Mouse (Mus musculus) forebrain, embryonic 14.5 days (tissue): Measurements from ENCODE around the gene Tex26. TPM values are rescaled to one million over a fixed set of nuclear protein-coding genes. Genes with fewer than 3 reads are reported as not detected.

Experiments
- ATAC-seq: fragments of 200-750 bp; cut with Nextera tagmentation; 2 replicates; pipeline ENCODE4 v1.8.0; 2017; ENCODE audit warnings: mild to moderate bottlenecking, moderate library complexity
- DNase-seq: peaks from one replicate; pipeline ENCODE4 v3.0.0-alpha.2; 2015; ENCODE audit warnings: low spot score
- H3K27ac ChIP-seq: fragments of 300-500 bp; sonication (generic); 2 replicates; pipeline ENCODE4 v1.5.1; 2014; ENCODE audit warnings: low read depth, mild to moderate bottlenecking, control low read depth, low read length, moderate library complexity
- H3K27me3 ChIP-seq: fragments of 300-500 bp; sonication (generic); replicated peaks from 2 replicates; pipeline ENCODE4 v1.6.1; 2014; ENCODE audit warnings: low read length, control low read depth, mixed read lengths; ENCODE audit not compliant: control insufficient read depth, insufficient read depth
- H3K36me3 ChIP-seq: fragments of 300-500 bp; sonication (generic); 2 replicates; pipeline ENCODE4 v1.6.1; 2014; ENCODE audit warnings: low read length, control low read depth; ENCODE audit not compliant: control insufficient read depth, insufficient read depth
- H3K4me1 ChIP-seq: fragments of 300-500 bp; sonication (generic); 2 replicates; pipeline ENCODE4 v1.6.1; 2014; ENCODE audit warnings: antibody characterized with exemption, low read length, control low read depth; ENCODE audit not compliant: control insufficient read depth, insufficient read depth
- H3K4me2 ChIP-seq: fragments of 300-500 bp; sonication (generic); 2 replicates; pipeline ENCODE4 v1.6.1; 2014; ENCODE audit warnings: mild to moderate bottlenecking, control low read depth, low read length
- H3K4me3 ChIP-seq: fragments of 300-500 bp; sonication (generic); 2 replicates; pipeline ENCODE4 v1.5.1; 2014; ENCODE audit warnings: low read depth, low read length, control low read depth
- H3K9ac ChIP-seq: fragments of 300-500 bp; sonication (generic); 2 replicates; pipeline ENCODE4 v1.6.1; 2014; ENCODE audit warnings: mild to moderate bottlenecking, low read length, control low read depth, moderate library complexity
- H3K9me3 ChIP-seq: fragments of 300-500 bp; sonication (generic); replicated peaks from 2 replicates; pipeline ENCODE4 v1.6.1; 2016; ENCODE audit warnings: low read length, control low read depth, mixed read lengths; ENCODE audit not compliant: control insufficient read depth
- WGBS: fragments of 180-500 bp; shearing (Covaris S2); extraction: QIAGEN DNeasy Blood & Tissue Kit; methylation state at CpG from one replicate; pipeline ENCODE4 v1.1.7; 2014; 5-methylcytosine and 5-hydroxymethylcytosine counted together
- polyA plus RNA-seq: library from polyadenylated mRNA; unstranded; fragments of >200 nt; fragmentation: Nextera tagmentation; extraction: Ambion mirVana; gene quantifications from 2 replicates; pipeline ENCODE4 v1.2.1, GENCODE M21; 2014

Gene Tex26
- 1.3 and 1.6 TPM in 2 replicates for polyA plus RNA-seq

DNA sequence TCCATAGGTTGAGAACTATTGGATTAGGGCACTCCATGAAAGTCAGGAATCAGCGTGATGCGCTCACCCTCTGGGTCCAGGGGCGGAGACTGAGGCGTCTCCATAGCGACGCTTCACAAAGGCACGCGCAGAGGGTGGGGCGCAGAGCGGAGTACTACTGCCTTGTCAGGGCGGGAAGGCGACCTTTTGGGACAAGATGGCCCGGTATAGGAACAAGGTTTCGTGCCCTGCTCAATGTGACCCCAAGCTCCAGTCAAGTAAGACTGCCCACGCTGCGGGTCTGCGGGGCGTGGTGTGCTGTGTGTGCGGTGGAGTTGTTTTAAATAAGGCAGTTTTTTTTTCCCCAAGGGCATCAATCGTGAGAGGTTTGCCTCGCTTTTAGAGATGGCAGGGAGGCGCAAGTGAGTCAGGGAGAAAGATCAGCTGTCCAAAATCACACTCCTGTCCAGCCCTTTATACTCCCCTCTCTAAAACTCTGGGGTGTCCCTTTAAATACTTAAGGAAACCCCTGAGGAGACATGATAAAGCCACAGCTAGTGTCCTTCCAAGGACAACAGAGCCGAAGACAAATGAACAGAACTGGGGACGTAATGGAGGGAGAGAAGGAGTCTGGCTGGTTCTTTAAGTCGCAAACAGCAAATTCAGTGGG lies at the start of gene Tex26:
Gene Tex26, plus strand, starts transcription at position 130 of the 649 bp plus-strand sequence.
- WGBS = under 1% methylated on average over 25 of the region's 25 CpGs
- DNase-seq (peak; percentile 95), ATAC-seq (peak; percentile 89)
- Histone ChIP-seq H3K27me3 (no peaks in the 10 kb centered on the region), H3K4me1 (peaks cover 24% of the 10 kb centered on the region), H3K9ac (peak within 1 kb of the TSS; percentile 61), H3K4me2 (peak within 1 kb of the TSS; percentile 78), H3K9me3 (no peaks in the 10 kb centered on the region), H3K4me3 (peak within 1 kb of the TSS; percentile 33), H3K27ac (peak within 1 kb of the TSS; percentile 91), H3K36me3 (no peaks in the 10 kb centered on the region)

DNA sequence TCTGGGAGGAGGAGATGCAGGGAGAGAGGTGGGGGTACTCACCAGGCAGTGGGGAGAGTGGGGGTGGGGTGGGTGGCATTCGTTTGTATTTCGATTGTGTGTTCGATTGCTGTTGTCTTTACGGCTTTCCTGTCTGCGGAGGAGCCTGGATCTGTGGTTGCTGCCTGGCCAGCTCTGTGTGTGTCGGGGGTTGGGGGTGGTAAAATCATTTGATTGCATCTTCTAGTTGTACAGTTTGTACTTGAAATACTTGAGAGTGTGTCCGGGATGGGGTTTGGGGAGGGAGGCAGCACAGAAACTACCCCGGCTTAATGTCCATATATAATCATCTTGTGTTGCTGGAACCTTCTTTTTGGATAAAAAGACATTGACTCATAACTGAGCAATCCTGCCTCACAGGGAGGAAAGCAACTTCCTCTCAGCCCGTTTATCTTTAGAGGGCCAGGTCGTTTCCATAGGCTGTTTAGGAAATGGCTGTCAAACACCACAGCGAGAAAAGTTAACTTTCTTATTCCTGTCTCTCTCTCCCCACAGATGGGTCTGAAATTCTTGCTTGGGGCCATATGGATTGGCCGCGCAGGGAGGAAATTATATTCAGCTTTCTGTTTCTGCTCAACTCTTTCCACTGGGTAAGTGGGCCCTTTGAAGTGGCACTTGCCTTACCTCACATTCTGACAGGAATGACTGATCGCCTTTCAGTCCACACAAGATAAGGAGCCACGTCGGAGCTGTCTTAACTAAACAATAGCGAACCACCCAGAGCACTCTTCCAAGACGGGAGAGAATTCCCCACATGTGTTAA lies 47.7 kb upstream of the Tex26 start:
- 74% methylated on average over 18 of the region's 18 CpGs for WGBS
- H3K36me3 ChIP-seq = no peaks in the 10 kb centered on the region
- ATAC-seq (no peak), DNase-seq (no peak)
- no peaks in the 10 kb centered on the region for H3K9me3 ChIP-seq
- no peaks in the 10 kb centered on the region for H3K27me3 ChIP-seq
- H3K27ac ChIP-seq = no peak overlapping the region
- no peak overlapping the region for H3K9ac ChIP-seq
- H3K4me3 ChIP-seq = no peak overlapping the region
- no peak overlapping the region for H3K4me2 ChIP-seq
- H3K4me1 ChIP-seq = no peaks in the 10 kb centered on the region

DNA sequence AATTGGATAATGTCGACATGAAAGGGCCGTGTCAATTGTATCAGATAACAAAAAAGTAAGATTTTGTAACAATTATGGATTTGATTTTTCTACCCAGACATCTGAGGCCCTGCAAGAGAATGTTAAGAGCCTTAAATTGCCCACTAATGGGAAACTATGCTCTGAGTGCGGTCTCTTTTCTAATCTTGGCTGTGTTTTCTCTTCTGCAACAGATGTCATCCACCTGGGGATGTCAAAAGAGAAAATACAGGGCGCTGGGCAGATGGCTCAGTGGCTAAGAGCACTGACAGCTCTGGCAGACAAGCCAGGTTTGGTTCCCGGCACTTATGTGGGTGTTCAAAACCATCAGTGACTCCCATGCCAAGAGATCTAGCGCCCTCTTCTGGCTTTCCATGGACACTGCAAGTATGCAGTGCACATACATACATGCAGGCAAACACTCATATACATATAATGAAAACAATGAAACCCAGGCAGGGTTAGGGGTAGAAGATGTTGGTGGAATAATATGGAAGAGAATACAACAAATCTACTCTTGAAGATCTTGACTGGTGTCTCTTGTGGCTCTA lies 47.0 kb upstream of the Tex26 start:
- H3K36me3 ChIP-seq = no peaks in the 10 kb centered on the region
- DNase-seq = no peak
- no peaks in the 10 kb centered on the region for H3K4me1 ChIP-seq
- no peak overlapping the region for H3K4me3 ChIP-seq
- no peak overlapping the region for H3K4me2 ChIP-seq
- H3K27ac ChIP-seq = no peak overlapping the region
- WGBS = 80% methylated on average over 6 of the region's 6 CpGs
- no peak for ATAC-seq
- H3K9ac ChIP-seq = no peak overlapping the region
- no peaks in the 10 kb centered on the region for H3K9me3 ChIP-seq
- H3K27me3 ChIP-seq = no peaks in the 10 kb centered on the region

DNA sequence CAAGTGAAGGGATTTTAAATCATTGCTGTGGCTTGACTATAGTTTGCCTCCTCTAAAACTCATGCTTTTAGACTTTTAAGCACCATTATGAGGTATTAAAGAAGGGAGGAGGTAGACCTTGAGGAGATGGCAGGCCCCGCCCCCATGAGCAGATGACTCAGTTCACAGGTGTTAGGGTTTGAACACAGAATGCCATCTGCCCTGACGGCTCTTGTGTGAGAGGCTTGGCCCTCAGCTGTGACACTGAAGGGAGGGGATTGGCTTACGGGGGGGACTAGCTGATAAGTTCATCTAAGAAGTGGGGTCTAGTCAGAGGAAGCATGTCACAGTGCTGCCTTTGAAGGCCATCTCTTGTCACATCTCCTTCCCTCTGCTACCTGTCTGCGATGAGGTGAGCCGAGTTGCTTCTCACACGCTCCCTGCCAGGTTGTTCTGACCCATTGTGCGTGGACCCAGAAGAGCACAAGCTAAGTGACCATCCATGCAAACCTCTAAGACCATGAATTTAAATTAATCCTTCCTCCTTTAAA lies 37.9 kb upstream of the Tex26 start:
- DNase-seq (no peak), ATAC-seq (no peak; the same call in 1 of the 2 replicates)
- Histone ChIP-seq H3K4me3 (no peak overlapping the region), H3K27ac (no peak overlapping the region), H3K36me3 (no peaks in the 10 kb centered on the region), H3K4me1 (no peaks in the 10 kb centered on the region), H3K9me3 (peaks cover 3% of the 10 kb centered on the region; the same call in 1 of the 2 replicates), H3K27me3 (no peaks in the 10 kb centered on the region), H3K9ac (no peak overlapping the region), H3K4me2 (no peak overlapping the region)
- WGBS = 86% methylated on average over 7 of the region's 7 CpGs

DNA sequence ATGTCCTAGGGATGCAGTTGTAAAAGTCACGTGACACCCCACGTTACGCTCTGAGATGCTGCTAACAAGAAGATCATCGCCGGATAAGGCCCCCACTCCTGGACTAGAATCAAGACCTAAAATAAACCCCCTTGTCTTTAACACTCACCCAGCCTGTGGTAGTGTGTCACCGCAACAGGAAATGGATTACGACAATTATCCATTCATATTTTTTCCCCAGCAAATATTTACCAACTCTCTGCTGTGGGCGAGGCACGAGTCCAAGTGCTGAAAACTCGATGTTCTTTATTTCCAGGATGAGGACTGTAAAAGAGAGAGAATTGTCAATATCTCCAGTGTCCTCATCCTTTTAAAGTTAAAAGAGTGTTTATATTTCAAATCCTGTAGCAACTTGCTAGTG lies 37.4 kb upstream of the Tex26 start:
- H3K4me3 ChIP-seq = no peak overlapping the region
- no peak overlapping the region for H3K4me2 ChIP-seq
- 93% methylated on average over 10 of the region's 10 CpGs for WGBS
- ATAC-seq = no peak
- peaks cover 3% of the 10 kb centered on the region; the same call in 1 of the 2 replicates for H3K9me3 ChIP-seq
- H3K4me1 ChIP-seq = no peaks in the 10 kb centered on the region
- no peaks in the 10 kb centered on the region for H3K36me3 ChIP-seq
- H3K27me3 ChIP-seq = no peaks in the 10 kb centered on the region
- no peak overlapping the region for H3K27ac ChIP-seq
- H3K9ac ChIP-seq = no peak overlapping the region
- DNase-seq = no peak

DNA sequence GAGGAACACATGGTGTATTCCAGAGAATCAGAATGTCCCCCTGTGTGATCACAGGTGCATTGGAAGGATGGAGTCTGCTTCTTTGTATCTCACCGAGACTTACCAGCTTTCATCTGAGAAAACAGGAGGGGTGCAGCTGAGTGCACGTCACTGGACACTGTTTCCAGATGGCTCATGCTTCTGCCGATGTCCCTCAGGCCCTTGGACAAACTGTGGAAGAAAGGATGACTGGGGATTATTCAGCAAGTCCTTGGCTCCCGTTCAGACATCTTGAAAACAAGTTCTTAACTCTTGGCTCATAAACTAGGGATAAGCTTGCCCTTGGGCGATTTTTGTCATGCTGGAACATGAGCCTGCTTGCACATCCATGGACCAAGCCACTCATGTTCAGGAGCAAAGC lies 36.1 kb upstream of the Tex26 start:
- WGBS = 81% methylated on average over 5 of the region's 5 CpGs
- no peaks in the 10 kb centered on the region for H3K4me1 ChIP-seq
- H3K27me3 ChIP-seq = no peaks in the 10 kb centered on the region
- H3K4me2 ChIP-seq = no peak overlapping the region
- DNase-seq = peak; percentile 44
- 0 out of 2 replicates have a peak, but pooled peaks have one; percentile 40 for ATAC-seq
- H3K9me3 ChIP-seq = peaks cover 3% of the 10 kb centered on the region; the same call in 1 of the 2 replicates
- H3K27ac ChIP-seq = no peak overlapping the region
- H3K4me3 ChIP-seq = no peak overlapping the region
- H3K9ac ChIP-seq = no peak overlapping the region
- no peaks in the 10 kb centered on the region for H3K36me3 ChIP-seq

DNA sequence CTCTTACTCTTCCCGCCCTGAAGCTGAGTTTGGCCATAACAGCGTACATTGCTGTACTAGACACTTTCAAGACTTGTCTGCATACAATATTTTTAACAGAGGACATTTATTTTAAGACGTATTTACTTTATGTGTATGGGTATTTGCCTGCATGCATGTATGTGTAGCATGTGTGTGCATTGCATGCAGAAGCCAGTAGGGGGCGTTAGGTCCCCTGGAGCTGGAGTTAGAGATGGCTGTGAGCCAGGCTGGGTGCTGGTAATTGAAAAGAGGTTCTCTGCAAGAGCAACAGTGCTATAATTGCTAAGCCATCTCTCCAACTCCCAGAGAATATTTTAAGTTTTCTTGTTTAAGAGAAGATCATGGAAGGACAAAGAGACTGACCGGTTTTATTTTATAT lies 34.8 kb upstream of the Tex26 start:
- WGBS = 88% methylated on average over 5 of the region's 5 CpGs
- no peak for DNase-seq
- no peak for ATAC-seq

DNA sequence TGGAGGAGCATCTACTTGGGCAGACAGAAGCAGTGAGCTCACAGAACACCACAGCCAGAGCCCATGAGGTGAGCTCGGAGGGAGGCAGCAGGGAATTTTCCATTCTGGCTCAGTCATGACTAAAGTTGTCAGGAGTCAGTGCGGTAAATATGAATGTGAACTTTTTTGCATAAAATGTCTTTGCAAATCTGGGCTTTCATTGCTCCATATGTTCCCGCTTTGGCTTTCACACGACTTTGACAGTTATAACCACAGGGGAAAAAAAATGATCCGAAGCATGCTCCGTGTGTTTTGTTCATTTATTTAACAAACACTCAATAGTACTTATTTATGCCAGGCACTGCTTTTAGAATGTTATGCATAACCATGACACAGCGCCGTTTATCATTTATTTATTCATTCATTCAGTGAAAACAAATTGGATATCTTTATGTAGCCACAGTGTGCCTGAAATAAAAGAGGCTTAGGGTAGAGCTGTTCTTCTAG lies 32.6 kb upstream of the Tex26 start:
- Histone ChIP-seq H3K4me3 (no peak overlapping the region), H3K9ac (no peak overlapping the region), H3K4me1 (peaks cover 7% of the 10 kb centered on the region), H3K9me3 (peaks cover 3% of the 10 kb centered on the region; the same call in 1 of the 2 replicates), H3K27ac (peak overlapping the region; percentile 21; the same call in 1 of the 2 replicates), H3K36me3 (no peaks in the 10 kb centered on the region), H3K4me2 (no peak overlapping the region), H3K27me3 (no peaks in the 10 kb centered on the region)
- DNase-seq (peak; percentile 74), ATAC-seq (peak; percentile 60; the same call in 1 of the 2 replicates)
- 72% methylated on average over 8 of the region's 8 CpGs for WGBS

More for the DNA sequence above, 34.8 kb upstream of the Tex26 start:
- Histone ChIP-seq H3K36me3 (no peaks in the 10 kb centered on the region), H3K4me2 (no peak overlapping the region), H3K9me3 (peaks cover 3% of the 10 kb centered on the region; the same call in 1 of the 2 replicates), H3K9ac (no peak overlapping the region), H3K4me3 (no peak overlapping the region), H3K27me3 (no peaks in the 10 kb centered on the region), H3K4me1 (no peaks in the 10 kb centered on the region), H3K27ac (no peak overlapping the region)
